Mouse (Mus musculus): ENCODE measurements around the gene Man1a.

Man1a gene

DNA sequence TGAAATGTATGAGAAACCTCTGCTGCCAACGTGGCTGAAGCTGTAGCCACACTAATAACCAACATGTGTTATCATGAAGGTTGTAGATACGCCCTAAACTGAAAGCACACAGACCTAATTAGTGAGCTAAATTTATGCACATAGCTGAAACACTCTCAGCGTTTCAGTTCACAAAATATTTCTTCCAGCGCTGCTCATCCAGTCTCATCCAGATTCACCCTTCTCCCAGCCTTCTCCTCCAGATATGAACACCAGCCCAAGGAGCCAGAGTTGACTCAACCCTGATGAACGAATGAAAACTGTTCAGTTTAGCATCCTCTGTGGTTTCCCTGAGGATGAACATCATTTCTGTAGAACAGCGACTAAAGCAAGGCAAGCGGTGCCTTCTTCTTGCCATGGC is 15.8 kb downstream of the Man1a start:
- no peak for DNase-seq

DNA sequence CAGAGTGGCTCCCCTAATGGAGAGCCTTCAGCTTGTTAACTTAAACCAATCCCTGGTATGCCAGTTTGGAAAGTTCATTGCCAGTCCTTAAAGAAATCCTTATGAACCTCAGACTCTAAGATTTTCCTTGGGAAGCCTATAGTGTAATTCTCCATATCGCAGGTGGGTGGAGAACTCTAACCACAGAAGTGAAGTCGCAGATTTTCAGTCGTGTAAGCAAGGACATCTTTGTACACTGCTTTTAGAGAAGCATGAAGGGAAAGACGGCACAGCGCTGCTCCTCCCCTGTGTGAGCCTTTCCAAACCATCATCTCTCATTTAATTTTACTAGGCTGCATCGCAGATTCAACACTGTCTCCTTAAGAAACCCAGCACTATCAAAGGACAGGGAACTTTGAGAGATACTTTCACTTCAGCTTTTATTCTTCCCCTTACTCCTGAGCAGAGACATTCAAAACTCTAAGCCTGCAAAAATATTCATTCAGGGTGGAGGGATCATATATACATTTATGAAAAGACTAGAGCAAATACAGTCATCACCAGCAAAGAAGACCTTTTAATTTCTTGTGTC is 16.6 kb downstream of the Man1a start:
- DNase-seq = no peak

DNA sequence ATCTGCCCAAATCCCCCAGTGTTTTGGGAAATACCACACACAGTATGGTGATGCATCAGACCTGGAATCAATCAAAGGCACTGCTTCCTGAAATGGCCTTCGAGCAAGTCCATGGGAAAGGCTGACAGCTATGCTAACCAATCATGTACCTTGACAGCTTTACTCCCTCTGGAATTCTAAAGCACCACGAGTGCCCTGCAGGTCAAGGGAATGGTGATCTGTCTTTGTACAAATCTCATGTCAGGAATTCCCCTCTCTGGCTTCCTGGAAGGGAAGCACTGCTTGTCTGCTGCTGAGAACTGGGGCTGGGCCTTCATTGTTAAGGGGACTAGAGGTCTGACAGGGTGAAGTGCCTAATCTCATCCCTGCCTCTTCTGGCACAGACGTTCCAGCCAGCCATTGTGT is 17.3 kb downstream of the Man1a start:
- no peak for DNase-seq

DNA sequence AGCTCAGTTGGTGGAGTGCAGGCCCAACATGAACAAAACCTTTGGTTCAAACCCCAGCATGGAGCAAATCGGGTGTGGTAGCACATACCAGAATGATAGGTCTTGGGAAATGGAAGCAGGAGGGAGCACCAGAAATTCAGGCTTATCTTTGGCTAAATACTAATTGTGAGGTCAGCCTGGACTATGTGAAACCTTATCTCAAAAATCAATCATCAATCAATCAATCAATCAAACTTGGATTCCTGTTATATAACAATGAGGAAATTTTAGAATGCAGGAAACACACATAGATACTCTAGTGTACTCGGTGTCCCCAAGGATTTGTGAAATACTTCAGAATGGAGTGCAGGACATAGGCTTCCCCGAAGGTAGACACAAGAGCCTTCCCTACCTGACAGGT is 17.8 kb downstream of the Man1a start:
- DNase-seq = no peak

DNA sequence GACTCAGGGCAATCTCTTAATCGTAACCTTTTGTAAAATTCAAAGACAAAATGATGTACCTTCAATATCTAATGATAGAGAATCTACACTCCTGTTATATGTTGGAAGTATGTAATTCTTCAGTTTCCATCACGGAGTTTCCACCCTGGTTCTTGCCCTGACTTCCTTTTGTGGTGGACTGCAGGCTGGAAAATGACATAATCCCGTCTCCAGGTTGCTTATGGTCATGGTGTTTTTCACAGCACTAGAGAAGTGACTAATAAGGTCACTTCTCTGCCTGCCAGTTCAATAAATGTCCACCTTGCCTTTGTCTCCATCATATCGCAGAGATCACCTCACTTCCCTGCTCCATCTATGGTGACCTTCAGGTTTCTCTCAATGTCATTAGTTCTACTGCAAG is 22.2 kb downstream of the Man1a start:
- no peak for DNase-seq

DNA sequence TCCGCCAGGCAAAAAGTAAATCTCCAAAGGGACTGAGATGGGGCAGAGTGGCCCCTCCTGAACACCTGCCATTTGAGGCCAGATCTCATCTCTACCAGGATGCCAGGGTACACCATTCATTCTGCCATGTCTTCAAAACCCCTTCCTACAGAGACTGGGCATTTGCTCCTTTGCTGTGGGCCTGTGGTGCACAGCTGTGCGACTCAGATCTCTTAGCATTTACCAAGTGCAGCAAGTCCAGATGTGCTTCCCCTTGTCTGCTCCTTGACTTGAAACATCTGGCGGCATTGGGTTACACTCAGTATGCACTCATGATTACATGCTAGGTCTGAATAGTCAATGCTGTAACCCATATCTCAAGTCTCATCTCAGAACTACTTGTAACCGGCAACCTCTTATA is 28.5 kb downstream of the Man1a start:
- DNase-seq = no peak

DNA sequence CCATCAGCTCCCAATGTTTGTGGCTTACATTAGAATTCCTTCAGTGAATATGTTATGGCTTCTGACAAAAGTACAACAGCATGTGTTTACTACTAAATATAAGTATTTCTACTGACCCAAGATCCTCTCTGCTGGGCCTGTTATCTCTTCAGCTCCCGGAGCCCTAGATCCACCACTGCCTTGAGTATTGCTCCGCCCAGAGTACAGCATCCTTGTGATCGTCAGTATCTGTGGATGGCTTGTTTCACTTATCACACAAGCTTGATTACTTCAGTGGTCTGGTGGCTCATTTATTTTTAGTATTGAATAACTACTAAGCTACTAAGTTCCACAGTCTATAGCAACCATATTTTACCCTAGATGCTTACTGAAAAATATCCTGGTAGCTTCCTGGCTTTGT is 33.1 kb downstream of the Man1a start:
- no peak for DNase-seq

DNA sequence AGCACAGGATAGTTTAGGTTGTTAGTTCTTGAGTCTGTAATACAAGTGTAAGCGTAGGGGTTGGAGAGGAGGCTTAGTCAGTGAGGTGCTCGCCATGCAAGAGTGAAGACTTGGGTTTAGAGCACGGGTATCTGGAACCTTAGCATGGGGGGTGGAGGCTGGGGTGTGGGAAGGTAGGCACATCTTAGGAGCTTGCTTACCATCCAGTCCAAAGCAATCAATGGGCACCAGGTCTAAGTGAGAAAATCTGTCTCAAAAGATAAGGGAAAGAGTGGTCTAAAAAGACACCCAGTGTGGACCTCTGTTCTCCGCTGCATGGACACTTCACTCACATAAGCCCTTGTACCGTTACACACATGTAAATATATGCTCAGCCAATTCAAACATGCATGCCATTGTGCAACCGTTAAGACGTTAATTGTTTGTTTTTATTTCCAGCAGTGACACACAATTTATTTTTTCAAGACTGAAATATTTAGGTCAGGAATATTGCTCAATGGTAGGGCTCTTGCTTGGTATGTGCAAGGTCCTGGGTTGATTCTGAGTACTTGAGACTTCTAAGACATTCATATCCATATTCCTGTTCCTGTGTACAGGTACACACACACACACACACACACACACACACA is 34.1 kb downstream of the Man1a start:
- DNase-seq = no peak

DNA sequence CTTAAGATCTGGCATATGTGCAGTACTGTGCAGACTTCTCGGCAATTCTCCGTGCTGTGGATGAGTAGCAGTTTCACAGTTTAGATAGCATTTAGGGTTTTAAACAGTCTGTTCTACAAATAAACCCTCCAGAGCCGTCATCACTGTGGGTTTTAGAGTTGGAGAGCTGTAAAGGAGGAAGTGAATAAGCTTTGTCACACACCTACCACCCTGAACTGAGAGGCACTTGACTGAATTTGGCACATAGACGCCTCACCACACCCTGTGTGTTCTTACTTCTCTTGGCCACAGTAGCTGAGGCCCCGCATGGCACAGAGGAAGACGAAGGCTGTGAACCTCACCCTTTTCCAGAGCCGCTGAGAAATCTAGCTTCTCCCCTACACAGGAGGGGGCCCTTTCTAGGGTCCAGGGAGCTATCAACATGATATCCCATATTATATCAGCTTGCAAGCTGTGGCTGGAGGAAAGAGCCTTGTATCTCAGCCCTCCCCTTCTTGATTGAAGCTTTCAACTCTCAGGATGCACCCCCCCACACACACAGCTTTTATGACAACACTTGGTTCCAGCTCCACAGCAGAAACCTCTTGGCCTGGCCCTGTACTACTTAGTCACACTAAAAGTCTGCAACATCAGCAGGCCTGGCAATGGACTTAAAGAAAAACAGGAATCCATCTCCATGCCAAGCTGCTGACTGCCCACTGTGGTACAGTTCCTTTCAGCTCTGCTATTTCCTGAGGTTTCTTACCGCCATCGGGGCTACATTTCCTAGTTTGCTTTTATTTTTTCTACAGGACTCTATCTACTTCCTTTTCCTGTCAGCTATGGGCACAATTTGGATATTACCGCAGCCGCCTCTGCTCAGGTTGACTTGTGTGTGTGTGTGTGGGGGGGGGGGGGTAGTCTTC is 35.9 kb downstream of the Man1a start:
- peak; percentile 11 for DNase-seq

DNA sequence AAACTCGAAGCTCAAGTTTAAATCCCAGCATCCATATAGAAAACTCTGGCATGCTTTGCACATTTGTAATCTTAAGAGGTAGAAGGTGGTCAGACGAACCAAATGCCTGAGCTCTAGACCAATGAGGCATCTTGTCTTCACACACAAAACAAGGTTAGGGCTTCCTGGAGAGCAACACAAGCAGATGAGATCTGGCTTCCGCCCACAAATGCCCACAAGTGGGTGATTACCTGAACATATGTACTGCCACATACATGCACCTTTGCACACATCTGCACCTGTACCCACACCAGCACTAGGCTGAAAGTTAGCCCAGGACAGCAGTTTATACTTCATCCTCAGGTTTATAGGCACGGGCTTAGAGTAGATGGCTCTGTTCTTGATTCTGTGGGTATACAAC is 36.7 kb downstream of the Man1a start:
- no peak for DNase-seq

DNA sequence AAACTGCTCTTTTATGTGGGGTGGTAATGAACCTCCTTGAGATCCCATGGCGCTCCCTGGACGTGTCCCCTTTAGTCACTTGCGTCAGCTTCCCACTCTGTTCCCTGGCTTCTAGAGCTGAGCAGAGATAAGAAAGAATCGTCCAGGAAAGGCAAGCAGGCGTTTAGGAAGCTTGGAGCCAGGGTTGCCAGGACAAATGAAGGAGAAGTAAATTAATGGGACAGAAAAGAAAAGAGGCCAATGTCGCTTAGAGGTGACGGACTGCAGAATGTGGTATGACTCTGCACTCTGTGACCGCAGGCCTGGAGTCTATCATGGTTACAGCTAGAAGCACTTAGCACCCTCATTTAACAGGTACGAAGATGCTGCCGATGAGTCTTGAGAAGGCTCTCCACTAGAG is 37.7 kb downstream of the Man1a start:
- DNase-seq = no peak

DNA sequence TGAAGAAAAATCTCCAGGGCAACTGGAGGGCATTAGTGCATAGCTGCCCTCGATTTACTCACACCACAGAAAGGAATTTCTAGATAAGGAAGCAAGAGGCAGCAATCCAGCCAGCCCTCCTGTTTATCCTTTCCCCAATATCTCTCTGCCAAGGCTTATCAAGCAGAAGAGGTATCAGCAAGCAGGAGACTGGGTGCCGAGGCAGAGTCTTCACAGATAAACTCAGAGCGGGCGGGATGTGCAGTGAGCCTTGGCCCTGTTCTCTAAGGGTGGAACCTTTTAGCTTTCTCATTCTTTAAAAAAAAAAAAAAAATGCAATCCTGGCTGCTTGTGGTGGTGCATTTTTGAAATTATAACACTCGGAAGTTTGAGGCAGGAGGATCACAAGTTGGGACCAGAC is 38.2 kb downstream of the Man1a start:
- no peak for DNase-seq

DNA sequence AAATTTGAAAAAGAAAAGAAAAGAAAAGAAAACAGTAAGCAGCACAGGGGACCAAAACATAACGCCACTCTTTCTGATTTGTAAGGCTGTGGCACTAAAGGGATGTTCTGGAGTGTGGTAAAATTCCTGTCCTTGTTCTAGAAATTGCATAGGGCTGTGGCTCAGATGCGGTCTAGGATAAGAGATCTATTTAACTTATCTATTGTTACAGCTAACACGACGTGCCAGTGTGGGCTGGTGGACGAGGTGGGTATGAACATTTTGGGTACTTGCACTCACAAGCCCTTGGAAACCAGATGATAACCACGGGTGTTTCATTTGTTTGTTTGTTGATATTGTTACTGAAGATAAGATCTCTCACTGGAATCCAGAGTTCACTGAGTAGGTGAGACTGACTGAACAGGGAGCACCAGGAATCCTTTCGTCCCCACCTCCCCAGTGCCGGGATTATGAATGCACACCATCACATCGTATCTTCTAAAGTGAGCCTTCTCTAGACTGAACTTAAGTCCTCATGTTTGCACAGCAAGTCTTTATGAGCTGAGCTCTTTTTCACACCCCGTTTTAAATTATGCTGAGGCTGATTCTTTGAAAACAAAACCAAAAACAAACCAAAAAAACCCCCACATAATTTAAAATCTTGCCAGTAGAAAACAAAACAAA is 38.9 kb downstream of the Man1a start:
- DNase-seq = no peak

DNA sequence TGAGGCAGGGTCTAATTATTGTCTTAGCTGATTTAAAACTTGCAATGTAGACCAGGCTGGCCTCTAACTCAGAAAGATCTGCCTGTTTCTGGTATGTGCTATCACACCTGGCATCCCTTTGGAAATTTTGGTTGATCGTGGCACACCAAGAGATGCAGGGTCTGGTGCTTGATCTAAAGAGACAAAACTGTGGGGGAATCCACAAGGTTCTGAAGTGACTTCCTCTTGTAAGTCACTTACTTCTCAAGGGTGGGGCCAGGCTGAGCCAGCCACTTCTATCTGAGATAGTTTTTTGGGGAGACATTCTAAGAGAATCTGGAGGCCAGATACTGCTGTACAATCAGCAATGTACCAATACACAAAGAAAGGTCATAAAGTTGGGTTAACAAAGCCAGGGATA is 40.8 kb downstream of the Man1a start:
- no peak for DNase-seq

DNA sequence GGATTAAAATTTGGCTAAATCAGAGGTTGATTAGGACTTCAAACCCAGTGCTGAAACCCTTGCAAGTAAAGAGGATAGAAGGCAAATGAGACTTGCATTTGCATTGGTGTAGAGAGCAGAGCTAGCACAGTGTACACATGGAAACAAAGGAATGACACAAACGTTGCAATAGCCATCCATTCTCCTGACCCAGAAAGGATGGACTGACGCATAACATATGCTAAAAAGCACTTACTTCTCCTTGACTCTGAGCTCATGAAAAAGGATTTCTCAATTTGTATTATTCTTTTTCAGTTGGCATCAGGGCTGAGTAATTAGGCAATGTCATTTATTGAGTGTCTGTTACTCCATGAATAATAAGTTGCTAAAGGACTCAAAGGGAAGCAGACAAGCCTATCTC is 41.6 kb downstream of the Man1a start:
- no peak for DNase-seq

DNA sequence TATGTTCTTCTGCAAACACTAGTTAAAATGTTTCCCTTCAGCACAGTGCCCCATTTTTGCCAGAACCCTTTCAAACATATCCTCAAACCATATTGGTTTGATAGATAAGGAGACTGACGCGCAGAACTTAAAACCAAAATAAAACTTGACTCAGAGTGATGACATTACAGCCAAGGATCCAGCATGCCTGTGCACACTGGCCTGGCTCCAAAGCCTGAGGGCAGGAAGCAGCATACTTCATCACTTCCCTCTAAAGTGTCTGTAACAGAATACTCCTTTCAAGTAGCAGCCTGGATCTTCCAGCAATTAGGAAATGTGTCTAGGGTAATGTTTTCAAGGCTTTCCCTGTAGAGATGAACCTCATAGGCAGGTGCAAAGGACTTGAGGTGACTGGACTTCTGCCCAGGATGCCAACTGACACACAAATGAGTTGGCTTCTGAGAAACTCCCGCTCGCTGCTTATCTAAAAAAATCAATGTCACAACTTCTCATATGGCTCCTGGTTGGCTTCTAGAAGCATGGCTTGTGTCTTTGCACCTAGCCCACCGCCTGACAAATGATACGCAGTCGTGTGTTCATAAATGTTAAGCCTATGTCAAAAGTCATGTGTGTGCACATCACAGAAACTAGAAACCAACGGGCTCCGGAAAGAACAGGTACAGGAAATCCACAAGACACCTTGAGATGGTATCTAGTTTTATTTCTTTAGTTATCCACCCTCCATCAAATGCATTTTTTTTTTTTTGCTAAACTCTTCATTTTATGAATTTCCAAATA is 43.9 kb downstream of the Man1a start:
- no peak for DNase-seq

DNA sequence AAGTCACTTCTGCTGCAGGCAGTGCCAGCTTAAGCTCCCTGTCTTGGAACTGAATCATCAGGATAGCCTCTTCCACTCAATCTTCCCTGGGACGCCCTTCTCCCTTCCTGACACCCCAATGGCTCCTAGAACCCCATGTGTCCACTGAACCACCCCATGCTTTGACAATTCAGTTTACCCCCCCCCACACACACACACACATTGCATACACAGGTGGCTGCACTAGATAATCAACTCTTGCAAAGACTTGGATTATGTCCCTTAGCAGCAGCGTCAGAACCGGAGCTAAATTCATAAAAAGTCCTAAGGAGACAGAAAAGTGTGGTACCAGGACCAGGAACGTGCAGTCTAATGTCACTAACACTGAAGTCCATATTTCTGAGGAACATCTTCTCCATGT is 47.5 kb downstream of the Man1a start:
- DNase-seq = no peak

DNA sequence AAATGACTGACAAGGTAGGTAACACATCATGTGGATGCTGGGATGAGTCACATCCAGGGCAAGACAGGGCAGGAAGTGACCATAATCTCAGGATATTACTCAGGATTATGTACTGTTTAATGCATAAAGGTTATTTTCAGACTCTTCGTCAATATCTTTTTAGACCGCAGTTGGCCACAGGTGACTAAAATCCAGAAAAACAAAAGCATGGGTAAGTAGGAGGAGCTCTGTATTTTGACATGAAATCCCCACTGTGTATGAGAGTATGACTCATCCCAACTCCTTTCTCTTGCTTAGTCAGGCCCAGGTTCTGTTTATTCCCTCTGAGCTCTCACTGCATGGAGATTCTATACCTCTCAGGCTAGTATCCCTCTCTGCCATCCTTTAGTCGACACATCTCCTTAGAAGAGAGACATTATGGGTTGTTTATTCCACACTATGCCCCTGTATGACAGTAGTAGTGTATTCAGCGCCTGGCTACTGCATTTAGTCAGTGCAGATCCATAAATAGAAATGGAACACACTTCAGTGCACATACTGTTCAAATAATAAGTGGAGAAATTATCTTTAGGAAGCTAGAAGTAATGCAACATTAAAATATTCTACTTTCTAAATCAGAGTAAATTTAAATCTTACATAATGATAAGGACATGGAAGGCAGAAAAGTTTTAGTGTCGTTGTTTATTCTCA is 49.5 kb downstream of the Man1a start:
- no peak for DNase-seq

DNA sequence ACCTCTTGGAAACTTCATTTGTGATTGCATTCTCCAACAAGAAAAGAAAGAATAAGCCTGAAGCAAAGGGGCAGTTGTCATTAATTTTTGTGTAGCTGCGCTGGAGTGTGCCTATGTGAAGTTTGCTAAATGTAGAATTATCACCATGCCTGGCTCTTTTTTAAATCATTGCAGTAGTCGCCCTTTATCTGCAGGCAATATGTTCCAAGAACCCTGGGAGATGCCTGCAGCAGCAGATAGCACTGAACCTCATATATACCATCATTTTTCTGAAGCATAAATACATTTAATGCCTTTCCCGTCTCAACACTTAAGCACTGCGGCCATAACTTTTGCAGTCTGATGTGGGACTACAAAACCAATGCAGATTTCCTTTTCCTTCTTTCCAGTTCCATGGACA is 50.3 kb downstream of the Man1a start:
- DNase-seq = no peak

DNA sequence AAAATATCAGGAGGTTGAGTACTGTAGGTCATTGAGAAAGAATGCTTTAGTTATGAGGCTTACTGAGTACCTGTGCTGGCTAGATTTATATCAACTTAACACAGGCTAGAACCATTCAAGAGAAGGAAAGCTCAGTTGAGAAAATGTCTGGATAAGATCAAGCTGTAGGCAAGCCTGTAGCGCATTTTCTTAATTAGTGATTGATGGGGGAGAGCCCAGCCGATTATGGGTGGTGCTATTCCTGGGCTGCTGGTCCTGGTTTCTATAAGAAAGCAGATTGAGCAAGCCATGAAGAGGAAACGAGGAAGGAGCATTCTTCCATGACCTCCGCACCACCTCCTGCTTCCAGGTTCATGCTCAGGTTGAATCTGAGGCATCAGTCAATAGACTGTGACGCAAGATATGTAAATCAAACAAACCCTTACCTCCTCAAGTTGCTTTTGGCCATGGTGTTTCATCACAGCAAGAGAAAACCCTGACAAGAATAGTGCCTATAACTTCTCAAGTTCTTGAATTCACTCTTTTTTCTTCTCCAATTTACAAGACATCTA is 58.4 kb downstream of the Man1a start:
- no peak for DNase-seq

DNA sequence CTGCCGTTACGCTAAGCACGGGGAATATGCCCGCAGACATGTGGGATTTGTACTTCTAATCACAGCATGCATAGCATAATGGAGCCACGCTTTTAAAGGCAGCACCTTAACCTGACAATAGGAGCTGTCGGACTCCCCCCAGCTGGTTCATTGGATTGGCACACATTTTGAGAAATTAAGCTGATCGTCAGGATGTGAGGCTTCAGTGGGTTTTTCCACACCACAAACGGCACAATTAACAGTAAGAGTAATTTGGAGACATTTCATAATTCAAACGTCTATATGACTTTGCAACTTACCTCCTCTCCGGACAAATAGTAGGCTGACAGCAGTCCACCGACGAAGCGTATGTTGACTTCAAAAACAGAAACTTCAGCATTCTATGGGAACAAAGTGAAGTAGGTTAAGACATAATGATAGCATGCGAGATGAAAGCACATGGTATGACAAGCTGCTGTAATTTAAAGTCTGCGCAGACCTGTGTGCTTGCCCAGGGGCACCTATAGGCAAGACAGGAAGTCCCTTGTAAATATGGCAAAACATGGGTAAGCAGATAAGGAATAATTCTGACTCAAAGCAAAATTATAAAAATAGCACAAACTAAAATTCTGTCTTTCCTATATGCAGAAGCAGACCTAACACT is 62.2 kb downstream of the Man1a start:
- DNase-seq = no peak
